Mouse (Mus musculus) gastrocnemius, adult 18-20 months (tissue): ENCODE results near the gene Reep3. TPM values are rescaled to one million over a fixed set of nuclear protein-coding genes. Genes with fewer than 3 reads are reported as not detected.
"Not testable (repeated sequence)": the region's sequence is repeated elsewhere in the genome, so short reads cannot be mapped to it uniquely, and the experiment has no call there.

Source experiments
- DNase-seq: peaks from one replicate; pipeline ENCODE4 v3.0.0; 2021; ENCODE audit warnings: low spot score
- long read RNA-seq, 2 experiments: library from polyadenylated mRNA; stranded (forward); transcript quantifications; one replicate each; pipeline ENCODE4 v2.0.0; 2021
- total RNA-seq, 2 experiments: library from RNA; stranded (reverse); gene quantifications; 2 replicates each; pipeline ENCODE4 v1.2.3; 2021

The Reep3 gene
- total RNA-seq: 10 to 100 TPM; 10.0 to 11.1 TPM
- long read RNA-seq, experiment 1, full-length matches to known transcripts: 1 of 5 reads
- long read RNA-seq, experiment 1, partial matches to known transcripts: 0 of 5 reads
- long read RNA-seq, experiment 1, other reads (novel, unspliced or antisense): 4 of 5 reads
- long read RNA-seq, experiment 2, full-length matches to known transcripts: 3 of 13 reads
- long read RNA-seq, experiment 2, partial matches to known transcripts: 0 of 13 reads
- long read RNA-seq, experiment 2, other reads (novel, unspliced or antisense): 10 of 13 reads

DNA sequence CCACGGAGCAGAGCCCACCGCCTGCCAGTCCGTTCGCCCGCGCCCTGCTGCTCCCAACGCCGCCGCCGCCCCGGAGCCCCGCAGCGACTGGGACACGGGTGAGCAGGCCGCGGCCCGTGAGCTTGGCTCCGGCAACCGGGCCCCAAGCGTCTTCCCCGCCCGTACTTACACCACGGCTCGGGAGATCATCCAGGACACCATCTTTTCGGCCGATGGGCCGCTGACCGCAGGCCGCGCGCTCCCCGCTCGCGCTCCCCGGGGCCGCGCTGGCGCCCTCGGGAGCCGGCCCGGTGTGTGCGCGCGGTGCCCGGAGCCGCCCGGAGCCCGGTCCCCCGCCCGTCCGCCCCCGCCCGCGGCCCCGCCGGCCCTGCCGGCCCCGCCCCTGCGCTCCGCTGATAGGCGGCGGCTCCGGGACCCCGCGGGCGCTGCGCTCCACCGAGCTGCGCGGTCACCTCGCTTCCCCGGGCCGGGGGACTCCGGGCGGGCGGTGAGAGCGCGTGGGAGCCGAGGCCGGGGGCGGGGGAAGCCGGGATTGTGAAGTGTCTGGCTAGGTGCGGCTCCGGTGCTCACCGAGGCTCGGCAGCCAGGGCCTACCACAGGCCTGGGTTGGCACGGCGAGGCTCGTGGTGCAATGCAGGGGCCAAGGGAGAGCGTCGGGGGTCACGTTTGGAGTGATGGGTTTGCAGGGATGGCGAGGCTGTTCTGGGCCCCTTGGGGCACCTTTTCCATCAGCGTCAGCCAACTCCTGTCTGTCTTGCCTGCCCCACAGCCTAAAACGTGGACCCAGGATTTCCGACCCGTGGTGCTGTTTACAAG lies at the start of gene Reep3:
Reep3 (minus strand) TSS at position 325 of the 816 bp plus-strand sequence.
- peak; percentile 68 for DNase-seq

DNA sequence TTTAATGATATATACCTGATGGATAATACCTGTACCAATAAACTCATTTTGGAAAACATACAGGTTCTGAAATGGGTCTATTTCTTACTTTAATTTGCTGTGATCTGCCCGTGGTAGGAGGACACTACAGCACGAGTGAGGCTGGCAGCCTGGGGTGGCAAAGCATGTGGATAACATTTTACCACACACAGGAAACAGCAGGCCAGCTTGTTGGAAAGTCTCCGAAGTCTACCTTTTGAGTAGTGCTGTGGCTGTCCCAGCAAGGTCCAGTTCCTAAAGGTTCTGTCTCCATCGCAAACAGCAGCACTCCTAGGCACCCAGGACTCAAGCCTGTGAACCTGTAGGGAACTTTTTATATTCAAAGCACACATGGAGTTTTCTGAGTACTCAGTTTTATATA lies 48.9 kb upstream of the Reep3 start:
- DNase-seq: no peak

DNA sequence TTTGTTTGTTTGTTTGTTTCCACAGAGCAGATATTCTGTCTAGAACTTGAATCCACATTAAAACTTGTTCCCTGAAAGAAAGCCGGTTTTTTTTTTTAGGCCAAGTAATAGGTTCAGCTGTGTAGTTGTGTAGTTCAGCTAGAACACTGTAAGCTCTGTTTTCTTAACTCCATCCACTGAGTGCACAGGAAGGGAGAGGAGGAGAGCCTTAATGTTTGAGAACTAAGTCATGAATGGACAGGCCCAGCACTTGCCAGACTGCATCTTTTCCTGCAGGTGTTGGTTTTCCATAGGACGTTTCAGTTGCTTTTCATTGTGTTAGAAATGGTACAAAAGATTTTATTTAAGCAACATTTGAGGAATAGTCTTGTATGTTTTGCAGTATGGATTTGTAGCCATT lies 47.5 kb upstream of the Reep3 start:
- no peak for DNase-seq

DNA sequence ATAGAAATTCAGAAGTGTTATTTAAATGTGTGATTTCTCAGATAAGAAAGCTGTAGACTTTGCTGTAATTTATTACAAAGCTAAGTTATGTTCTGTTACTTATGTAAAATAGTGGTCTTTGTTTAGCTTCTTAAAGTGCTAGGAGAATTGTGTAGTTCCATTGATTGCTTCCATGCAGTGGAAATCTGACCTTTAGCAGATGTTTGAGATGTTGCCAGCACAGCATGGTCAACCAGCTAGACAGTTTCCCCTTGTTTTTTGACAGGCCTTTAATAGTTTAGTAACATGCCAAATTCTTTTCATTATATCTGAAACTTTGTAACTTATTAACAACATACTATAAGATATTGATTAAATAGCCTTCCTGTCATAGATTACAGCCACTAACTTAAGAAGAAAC lies 46.9 kb upstream of the Reep3 start:
- DNase-seq: peak; percentile 30

DNA sequence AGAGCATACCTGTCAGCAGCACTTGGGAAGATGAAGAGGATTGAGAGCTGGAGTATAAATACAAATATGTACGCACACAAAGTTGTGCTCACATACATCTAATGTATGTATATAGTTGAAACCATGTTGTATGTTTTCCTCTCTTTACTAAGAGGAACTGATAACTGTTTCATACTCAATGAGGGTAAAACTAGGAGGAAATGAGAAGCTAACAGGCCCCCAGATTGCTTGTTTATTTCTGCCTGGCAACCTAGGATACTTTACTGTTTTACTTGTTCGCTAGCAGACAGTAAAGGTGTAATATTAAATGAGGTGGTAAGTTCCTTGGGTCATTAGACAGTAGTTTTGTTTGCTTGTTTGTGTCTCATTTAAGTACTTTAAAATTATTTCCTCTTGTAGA lies 40.7 kb upstream of the Reep3 start:
- no peak for DNase-seq

DNA sequence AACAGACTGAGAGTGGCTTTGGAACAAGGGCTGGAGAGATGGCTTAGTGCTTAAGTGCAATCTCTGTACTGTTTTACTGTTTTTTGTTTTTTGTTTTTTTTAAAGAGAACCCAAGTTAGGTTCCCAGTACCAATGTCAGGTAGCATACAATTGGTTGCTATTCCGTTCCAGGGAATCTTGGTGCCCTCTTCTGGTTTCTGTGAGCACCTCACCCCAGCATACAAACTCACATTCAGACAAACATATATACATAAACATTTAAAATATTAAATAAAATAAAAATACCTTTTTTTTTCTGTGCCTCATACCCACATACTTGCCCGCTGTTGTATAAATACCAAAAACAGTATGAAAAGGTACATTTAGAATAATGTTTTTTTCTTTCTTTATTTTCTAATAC lies 37.6 kb upstream of the Reep3 start:
- DNase-seq: no peak

DNA sequence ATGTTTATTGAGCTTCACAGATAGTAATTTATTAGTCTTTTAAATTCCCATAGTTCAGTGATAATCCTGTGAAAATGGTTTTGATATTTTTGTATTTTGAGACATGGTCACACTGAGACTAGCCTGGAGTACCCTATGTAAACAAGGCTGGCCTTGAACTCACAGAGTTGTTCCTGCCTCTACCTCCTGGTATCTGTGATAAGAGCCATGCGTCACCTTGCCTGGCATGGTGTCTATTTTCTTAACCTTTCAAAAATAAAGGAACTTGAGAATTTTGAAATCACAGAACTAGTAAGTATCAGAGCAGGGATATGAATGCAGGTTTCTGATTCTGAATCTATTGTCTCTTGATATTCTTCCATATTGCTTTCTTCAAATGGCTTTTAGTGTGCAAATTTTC lies 35.0 kb upstream of the Reep3 start:
- DNase-seq: no peak

DNA sequence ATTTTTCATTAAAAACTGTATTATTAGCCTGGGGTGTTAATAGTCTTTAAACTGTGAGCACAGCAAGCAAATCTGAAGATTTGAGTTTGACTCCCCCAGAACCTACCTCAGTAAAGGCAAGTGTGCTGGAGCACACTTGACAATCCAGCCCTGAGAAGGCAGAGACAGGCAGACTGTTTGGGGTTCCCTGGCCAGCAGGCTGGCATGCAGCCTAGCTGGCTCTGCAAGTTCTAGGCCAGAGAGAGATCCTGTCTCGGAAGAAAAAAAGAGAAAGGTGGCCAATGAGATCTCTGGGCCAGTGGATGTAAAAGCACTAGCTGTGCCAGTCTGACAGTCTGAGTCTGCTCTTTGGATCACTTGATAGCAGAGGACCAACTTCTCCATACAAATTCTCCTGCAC lies 32.8 kb upstream of the Reep3 start:
- peak; percentile 57 for DNase-seq

DNA sequence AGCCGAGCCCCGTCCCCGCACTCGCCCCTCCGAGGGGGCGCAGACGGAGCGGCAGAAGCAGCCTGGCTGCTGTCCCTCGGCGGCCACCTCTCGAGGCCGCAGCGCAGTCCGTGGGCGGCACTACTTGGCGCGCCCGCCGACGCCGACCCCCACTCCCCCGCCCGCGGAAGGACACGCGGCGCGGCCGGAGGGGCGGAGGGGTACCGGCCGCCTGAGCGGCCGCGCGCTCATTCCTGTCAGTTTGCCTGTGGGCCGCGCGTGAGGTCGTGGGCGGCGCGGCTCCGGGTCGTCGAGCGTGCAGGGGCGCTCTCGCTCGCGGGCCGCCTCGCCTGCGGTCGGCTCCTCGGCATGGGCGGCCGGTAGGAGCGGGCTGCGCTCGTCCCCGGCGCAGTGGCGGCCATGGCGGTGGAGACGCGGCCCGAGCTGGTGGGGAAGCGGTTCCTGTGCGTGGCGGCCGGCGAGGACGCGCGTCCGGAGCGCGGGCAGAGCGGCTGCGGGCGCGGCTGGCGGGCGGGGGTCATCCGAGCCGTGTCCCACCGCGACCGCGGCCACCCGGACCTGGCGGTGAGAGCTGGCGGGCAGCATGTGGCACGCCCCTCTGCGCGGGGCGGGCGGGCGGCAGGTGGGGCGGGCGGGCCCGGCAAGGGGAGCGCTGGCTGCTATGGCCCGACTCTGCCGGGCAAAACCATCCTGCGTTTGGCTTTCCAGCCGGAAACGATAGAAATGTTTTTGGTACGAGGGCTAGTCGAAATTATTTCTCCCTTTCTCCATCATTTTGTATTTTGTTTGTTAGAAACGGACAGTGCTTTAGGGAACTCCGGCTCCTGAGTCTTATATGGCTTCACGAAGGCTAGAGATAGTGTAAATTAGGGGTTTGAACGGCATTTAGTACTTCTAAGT lies 30.4 kb upstream of the Reep3 start:
- peak; percentile 38 for DNase-seq

DNA sequence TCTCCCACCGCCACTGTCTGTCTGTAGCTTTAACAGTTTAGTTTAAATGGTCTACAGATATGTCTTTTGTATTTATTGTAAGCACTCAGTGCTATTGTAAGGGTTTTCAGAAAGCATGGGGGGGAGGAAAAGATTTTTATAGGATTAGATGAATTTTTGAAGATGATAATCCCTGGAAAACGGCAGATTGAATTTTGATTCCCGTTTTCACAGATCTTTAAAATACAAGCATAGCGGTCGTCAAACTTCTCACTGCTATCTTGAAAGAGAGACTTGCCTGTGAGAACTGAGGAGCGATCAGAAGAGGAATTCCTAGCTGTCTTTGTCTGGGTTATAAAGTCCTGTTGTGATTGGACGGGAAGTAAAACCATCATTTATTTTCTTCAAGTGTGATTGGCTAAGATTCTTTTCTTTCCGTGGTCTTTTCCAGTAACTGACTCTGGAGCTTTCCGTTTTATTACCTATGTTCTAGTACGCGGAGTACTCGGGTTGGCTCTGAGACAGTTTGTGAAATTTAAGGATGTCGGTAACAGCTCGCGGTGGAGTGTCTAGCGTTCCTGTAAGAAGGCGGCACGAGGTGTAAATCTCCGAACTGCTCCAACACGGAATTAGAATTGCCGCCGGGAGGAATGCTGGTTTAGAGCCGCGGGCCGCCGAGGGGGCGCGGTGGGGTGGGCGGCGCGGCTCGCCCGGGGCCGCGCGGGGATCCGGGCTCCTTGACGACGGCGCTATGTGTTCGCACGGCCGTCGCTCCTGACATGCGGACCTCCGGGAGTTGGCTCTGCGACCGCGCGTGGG lies 29.5 kb upstream of the Reep3 start:
- DNase-seq: peak; percentile 79

DNA sequence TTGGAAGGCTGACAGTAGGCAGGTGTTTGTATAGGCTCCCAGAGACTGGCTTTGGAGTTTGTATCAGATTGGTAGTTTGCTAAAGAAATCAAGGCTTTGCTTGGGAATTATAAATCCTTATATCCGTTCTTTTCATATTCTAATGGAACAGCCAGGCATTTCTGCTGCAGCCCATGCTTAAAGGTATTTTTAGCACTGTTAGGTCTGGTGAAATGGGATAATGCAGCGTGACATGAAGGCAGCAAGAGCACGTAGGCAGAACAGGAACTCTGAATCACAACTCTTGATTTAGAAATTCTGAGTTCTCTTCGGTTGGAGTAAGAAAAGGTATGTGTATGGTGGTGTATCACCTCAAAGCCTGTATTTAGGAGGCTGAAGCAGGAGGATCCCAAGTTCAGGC lies 27.4 kb upstream of the Reep3 start:
- DNase-seq: peak; percentile 44

DNA sequence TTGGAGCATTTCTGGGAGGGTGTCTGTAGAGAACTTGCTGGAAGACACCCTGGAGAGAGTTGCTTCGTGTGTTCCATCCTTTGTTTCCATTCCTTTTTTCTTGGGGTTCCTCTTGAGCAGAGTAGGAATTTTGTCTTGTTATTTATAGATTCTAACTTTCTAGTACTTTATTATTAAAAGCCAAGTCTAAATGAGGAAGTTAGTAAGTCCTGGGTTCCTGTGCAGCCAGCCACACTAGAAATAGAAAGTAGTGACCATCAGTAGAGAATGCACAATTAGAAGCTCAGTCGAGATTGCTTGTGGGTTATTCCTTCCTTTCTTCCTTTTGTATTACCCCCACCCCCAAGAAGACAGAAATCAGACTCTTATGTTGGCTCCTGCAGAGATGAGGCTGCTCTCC lies 27.0 kb upstream of the Reep3 start:
- DNase-seq: no peak

DNA sequence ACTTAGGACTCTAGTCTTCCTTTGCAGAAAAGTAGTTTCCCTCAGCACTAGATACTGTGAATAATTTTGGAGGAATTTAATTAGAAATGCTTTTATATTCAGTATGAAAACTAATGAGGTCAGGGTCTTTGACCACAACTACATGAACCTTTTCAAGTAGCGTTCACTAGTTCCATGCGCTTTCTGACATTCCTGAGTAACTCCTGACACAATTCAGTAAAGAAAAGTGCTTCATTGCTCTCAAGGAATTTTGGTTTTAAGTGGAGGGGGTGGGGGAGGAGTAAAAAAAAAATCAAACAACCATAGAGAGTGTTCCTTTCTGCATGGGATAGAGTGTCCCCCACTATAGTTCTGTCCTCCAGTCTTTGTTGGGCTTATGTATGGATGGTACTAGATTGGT lies 23.9 kb upstream of the Reep3 start:
- no peak for DNase-seq

DNA sequence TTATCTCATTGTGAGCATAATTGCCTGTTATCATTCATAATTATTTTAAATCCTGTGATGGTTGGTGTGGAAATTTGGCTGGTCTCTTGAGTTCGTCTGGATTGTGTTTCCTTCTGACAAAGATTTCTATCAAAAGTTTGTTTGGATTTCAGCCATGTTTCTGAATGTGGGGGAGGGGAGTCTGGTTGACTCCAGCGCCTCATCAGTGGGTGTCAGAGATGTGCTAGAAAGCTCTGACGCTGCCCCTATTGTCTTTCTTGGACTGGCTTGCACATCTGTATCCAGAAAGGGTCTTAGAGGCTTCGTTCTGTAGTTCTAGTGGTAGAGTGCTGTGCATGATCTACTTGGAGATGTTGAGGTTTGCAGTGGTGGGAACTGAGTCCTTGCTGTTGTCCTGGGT lies 23.4 kb upstream of the Reep3 start:
- DNase-seq: no peak

DNA sequence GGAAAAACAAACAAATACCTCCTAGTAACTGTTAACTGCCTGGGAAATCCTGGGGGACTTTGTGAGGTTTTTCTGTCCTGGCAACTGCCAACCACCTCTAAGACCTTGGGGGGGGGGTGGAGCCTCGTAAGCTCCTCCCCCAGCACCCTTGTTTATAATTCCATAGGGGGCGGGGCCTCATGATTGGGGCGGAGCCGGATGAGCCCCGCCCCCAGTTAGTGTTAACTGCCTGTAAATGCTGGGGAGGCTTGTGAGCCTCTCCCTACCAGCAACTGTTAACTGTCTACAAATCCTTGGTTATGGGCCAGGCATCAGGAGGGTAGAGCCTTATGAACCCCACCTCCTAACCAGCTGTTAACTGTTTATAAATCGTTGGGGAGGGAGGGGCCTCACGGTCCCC lies 22.5 kb upstream of the Reep3 start:
- DNase-seq: no peak

DNA sequence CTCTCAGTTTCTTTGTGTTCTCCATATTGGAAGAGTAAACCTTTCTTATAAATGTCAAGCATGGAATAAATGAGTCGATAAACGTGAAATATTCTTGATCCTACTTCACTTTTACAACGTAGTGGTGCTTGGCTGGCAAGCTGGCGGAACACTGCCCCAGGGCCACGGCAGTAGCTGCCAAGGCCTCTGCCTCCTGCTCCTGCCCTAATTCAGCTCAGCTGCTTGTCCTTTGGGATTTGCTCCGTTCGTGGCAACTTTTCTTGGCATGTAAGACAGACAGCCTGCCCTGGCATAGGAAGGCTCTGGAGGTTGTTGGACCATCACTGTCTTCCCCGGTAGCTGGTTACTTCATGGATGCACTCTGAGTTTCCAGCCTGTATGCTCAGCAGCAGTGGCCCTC lies 19.5 kb upstream of the Reep3 start:
- peak; percentile 51 for DNase-seq

DNA sequence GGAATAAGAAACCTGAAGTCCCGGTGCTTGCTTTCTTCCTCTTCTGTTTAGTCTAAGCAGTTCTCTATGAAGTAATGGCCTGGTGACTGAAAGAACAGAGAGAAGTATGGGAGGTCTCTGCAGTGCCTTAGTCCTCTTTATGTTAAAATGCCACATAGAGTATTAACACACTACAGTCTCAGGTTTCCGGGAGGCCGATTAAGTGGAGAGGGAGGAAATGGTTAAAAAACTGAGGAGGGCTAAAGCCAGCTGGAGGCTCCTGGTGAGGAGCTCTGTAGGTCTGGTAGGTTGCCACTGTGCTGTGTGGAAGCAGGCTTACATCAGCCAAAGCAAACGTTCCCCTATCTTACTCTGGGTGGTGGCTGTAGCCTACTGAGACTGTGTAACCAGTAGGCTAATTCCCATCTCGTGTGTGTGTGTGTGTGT lies 18.9 kb upstream of the Reep3 start:
- DNase-seq: no peak

DNA sequence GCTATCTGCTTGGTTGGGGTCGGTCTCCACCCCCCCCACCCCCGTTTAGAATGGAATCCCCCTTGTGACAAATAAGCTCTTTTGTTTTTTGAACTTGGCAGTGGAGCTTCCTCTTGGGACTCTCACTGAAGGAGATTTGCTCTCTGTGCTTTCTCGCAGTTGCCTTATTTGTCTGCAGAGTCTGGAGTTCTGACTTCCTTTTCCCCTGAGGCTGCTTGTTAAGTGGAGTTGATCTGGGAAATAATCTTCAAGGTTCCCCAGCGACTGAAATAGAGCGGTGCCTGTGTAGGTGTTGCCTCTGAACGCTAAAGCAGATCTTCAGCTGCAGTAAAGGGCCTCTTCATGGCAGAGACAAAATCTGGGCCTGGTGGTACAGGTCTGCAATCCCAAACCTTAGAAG lies 18.4 kb upstream of the Reep3 start:
- no peak for DNase-seq

DNA sequence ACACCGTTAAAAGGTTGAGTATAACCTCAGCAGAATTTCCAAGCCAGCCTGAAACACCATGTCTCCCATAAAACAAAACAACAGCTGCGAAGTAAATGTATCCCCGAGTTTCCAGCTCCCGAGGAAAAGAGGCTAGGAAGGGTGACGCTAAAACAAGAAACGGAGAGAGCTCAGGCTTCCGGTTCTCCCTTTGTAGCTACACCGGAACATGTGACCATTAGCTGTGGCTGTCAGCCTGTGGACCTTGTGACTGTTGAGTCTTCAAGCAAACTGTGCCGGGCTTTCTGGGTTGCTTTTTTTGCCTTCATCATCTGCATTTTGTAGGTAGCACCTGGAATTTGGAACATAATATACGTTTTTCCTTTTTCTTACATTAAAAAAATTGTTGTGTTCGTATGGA lies 17.1 kb upstream of the Reep3 start:
- no peak for DNase-seq

DNA sequence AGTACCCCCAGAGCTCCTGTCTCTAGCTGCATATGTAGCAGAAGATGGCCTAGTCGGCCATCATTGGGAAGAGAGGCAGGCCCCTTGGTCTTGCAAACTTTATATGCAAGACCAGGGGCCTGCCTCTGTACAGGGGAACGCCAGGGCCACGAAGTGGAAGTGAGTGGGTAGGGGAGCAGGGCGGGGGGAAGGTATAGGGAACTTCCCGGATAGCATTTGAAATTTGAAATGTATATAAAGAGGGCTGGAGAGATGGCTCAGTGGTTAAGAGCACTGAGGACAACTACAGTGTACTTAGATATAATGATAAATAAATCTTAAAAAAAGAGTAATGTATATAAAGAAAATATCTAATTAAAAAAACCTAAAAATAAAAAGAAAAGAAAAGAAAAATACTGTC lies 16.2 kb upstream of the Reep3 start:
- not testable (repeated sequence) for DNase-seq

DNA sequence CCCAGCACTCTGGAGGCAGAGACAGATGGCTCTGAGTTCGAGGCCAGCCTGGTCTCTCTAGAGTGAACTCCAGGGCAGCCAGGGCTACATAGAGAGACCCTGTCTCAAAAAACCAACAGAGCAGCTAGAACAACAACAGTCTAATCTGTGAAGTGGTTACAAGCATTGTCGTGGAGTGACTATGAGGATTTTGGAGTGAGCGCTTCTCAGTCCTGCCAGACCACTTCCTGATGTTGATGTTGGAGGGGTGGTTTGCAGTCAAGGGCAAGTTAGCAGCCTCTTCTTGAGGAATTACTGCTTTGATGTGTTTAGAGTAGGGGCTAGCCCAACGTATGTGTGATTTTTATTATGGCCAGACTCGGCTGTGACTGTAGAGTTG lies 15.0 kb upstream of the Reep3 start:
- DNase-seq: no peak
